Mouse (Mus musculus): ENCODE results near the gene Gm20696.

DNA sequence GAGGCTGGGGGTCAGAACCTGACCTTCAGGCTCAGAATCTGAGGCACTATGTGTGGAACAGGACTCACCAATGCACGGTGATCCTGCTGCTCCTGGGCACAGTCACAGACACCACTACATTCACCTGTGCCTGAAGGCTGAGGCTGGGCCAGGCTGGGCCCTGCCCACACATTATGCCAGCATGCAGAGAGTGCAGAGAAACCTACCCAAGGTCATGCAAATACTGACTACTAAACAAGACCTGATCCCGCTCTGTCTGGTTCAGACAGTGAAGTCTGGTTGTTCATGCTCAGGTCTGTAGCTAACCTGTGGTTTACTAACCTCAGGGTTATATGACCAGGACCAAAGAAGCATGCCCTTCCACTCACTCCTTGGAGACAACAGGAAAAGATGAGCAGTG lies 163.9 kb downstream of the Gm20696 start:
- TF ChIP-seq POLR2A (IDR thresholded peaks at IDR 0.05; ENCODE audit: borderline replicate concordance, extremely low read depth, insufficient read depth, insufficient read length, poor library complexity, severe bottlenecking) = no peak
- TF ChIP-seq CTCF (IDR thresholded peaks at IDR 0.05; ENCODE audit: borderline replicate concordance, extremely low read depth, insufficient read depth, insufficient read length) = no peak

All from brain, embryonic 14.5 days (tissue).